Mouse (Mus musculus) left cerebral cortex, postnatal 4 days (tissue): ENCODE measurements at regions not wholly inside any gene's neighbourhood (a gene's known extent, or its start where the extent isn't known, plus 50 kb on each side); places are given as distances from the start of the nearest gene placed in this dataset.
A peak's percentile ranks its signal among the peaks of the same experiment; 100 is the strongest.

Experiments used
- DNase-seq: peaks from one replicate; pipeline ENCODE4 v3.0.0-alpha.2; 2022
- intact Hi-C: fragments of 180-260 bp; cut with DNase I; formaldehyde crosslinking; loops from one replicate; pipeline ENCODE4 v1.15.1; 2025

DNA sequence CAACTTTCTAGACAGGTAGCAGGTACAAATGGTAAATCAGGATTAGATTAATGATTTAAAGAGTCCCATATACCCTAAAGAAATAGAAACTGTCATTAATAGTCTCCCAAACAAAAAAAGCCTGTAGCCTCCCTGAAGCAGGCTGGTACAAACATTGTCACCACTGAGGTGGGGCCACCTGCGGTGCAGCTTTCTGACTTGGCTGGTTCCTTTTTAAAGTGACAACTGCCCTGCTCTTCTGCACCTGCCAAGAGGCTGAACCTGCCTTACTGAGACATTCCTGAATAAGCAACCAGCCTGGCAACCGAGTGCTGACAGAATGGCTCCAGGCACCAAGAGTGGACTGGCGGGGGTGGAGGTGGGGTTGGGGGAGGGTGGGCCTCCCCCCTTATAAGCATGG is 687.0 kb upstream of the Vrk2 start:
- intact Hi-C loops: no loop called here
- no peak for DNase-seq

DNA sequence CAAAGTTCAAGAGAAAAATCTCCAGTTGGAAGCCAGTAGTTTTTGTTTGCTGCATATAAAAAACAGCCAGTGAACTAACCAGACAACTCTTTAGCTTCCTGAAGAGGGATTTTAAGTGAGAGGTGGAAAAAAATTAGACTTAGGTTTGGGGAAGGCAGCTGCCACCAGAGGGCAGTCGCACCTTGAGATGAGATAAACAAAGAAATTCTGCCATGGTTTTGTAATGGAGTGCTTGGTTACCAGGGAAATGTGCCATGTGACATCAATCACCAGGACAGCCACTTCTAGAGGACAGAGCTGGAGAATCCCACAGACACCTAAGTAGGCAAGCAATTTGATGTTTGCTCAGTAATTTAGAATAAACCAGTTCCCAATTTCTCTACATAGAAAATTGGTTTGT is 670.5 kb upstream of the Vrk2 start:
- intact Hi-C loops: loop anchor here (5.0 kb wide), 1 partner anchor 1323 kb away; no protein-coding TSS in a partner anchor

DNA sequence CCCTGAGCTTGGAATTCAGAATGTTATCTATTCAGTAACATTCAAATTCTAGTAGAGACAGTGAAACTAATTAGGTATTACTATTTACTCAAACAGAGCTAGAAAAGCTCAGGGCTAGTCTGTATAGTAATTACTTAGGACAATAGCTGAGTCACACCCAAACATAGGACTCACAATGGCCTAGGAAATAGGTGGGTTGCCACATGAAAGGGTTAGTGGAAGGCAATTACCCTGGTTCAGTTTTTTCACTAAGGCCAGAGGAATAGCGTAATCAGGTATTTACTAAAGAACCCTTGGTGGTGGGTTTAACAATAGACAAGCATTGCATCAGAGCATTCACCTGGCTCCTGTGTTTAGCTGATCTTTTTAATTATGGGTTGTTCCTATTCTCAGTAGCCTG is 664.7 kb upstream of the Vrk2 start:
- DNase-seq: no peak
- intact Hi-C loops: no loop called here

More for the DNA sequence above, 670.5 kb upstream of the Vrk2 start:
- peak; percentile 67 for DNase-seq

DNA sequence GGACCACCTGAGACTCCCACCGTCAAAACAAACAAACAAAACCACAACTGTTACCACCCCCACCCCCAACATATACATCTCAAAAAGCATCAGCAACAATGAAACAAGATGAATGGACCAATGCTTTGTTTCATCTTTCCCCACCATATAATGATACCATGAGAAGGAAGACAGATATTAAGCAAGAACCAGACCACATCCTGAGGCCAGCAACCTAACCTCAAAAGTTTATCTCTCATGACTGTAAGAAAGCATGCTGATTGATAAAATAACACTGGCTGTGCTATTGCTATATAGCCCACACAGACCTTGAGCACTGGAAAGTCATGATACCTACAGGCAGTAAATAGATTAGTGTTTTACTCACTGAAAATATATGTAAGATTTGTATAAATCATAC is 642.1 kb upstream of the Vrk2 start:
- no peak for DNase-seq
- intact Hi-C loops: no loop called here

DNA sequence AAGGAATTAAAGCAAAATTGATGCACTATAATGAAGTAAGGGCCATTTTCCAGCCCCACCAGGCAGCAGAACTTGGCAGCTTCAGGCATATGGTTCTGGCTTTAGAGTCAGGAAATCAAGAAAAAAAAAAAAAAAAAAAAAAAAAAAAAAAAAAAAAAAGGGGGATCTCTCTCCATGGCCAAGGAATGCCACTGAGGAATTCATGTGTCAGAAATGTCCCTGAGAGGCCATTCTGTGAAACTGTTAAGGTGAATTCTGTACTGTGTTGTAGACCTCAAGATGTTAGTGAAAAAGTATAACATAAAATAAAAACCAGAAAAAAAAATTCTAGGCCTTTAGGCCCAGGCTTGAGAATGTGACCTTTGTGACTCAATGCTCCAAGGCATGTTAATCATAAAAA is 632.7 kb upstream of the Vrk2 start:
- intact Hi-C loops: loop anchor here (10.0 kb wide), 1 partner anchor 1358 kb away; the partner anchor contains the start of gene Ccdc85a
- DNase-seq: no peak

DNA sequence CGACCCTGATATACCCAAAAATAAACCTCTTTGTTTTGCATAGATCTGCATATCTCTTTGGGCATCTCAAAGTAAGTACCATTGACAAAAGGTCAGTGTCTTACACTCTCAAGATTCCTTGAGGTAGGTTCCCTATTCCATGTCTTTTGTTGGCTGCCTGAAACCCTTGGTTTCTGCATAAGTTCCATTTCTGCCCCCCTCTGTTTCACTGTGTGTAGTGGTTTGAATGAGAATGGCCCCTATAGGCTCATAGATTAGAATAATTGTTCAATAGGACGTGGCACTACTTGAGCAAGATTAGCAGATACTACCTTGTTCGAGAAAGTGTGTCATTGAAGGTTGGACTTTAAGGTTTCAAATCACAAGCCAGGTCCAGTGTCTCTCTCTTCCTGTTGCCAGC is 628.6 kb upstream of the Vrk2 start:
- no peak for DNase-seq
- intact Hi-C loops: loop anchor here (10.0 kb wide), 1 partner anchor 1362 kb away; the partner anchor contains the start of gene Ccdc85a

DNA sequence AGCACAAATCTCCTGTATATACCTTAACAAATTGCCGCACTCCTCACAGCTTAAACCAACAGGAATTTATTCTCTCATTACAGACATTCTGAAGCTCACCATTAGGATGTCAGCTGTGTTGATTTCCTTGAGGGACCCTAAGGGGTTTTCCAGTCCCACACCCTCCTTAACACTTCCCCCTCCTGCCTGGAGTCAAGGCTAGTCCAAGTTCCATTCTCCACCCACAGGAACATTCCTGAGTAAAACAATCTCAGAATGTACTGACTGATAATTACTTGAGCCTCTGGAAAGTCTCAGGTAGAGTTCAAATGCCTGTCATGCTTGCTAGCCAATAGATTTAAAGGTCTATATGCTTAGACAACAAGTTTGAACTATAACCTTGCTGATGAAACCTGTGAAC is 628.2 kb upstream of the Vrk2 start:
- intact Hi-C loops: loop anchor here (10.0 kb wide), 1 partner anchor 1363 kb away; the partner anchor contains the start of gene Ccdc85a
- DNase-seq: no peak

DNA sequence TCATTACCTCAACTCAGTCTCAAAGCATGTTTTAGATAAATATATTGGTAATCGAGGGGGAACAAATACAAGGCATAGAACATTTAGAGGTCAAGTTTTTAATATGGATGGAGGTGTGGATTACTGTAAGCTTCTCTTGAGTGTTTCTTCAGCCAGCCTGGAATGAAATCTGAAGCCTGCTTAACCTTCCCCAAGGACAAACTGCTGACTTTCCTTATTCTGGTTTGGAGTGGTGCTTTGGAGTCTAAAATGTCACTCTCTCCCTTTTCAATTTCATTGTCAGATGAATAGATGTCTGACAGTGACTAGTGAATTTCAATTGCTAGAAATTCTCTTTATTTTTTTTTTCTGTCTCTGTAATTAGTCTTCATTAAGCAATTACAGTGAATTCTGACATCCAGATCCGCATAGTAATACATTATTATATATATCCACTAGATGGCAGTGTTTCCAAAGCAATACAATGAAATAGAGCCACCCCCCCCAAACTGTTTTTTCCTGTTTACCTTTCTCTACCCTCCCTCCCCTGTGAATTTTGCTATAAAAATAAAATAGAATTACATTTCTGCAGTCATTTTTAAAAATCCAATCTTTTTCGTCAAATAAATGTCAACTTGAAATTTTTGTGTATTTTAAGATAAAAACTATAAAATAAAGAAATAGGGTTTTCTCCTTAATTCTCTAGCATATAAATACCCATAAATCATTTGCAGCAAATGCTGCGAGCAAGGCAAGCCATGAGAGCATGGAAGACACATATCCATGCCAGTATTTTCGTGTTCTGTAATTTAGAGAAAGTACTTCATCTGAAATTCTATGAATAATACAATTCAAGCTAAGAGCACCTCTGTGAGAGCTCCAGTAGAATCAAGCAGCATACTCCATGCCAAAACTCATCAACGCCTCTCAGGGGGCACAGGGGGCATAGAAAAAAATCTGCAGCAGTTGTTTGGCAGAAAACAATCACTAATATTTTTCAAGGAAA is 626.2 kb upstream of the Vrk2 start:
- no peak for DNase-seq
- intact Hi-C loops: loop anchor here (10.0 kb wide), 1 partner anchor 1365 kb away; the partner anchor contains the start of gene Ccdc85a

DNA sequence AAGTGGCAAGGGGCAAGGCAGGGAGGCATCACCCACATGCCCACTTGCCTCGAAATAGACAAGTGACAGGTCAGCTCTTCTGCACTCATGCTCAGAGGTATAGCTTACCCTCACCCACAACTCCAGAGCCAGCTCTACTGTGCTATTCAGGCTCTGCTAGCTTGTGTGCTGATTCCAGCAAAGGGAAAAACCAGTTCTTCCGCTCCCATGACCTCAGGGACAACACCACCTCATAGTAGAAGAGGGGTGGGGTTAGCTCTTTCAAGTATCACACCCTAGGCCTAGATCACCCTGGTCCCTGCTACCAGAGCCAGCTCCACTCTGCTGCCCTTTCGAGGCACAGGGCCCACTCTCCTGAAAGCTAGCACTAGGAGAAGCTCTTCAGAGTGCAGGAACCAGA is 622.0 kb upstream of the Vrk2 start:
- intact Hi-C loops: no loop called here
- DNase-seq: no peak

DNA sequence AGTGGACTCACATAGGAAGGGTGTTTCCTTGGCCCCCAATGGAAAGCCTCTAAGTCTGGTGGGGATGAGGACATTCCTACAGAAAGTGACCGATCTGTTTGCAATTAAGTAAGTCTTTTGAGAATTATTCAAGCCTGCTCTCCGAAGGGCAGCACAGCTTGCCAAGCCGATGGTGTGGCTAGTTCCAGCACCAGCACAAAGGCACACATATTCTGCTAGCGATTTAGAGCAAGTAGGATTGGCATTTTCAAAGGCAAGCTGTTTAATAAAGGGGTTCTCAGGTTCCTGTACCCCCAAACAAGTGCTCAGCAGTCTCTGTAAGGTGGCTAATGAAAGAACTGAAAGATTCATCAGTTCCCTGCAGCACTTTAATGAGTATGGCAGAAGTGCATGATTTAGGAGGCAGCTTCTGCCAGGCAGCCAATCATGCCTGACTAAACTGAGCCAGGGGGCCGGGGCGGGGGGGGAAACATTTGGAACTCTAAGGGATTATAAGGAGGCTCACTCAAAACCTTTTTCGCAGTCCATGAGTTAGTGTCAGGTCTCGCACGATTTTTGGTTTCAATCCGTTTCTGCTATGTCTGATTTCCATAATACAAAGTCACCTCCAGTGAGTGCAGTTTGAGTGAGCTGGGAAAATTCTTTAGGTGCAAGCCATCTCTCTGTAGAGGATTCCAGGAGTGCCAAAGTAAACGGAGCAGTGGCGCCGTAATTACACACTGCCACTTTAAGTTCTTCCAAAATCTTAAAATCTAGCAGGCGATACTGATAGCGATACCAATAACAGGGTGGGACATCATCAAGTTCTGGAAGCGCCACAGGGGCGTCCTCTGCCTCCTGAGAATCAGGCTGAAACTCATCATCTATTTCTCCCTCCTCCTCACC is 609.8 kb upstream of the Vrk2 start:
- intact Hi-C loops: no loop called here
- no peak for DNase-seq

DNA sequence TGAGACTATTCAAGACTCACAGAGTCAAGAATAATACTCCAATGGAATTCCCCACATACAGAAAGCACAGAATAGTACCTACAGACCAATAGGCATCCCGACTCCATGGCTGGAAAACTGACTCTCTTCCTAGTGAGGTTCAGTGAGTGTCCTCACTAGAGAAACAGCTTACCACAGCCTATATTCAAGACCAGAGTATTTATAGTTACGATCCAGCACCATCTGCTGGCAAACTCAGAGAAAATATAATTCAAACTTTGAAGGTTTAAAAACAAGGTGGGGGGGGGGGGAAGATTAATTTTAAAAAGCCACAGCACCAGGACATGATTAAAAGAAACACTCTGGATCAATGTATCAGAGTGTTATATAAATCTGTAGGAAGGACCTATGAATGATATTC is 590.2 kb upstream of the Vrk2 start:
- intact Hi-C loops: no loop called here
- no peak for DNase-seq

DNA sequence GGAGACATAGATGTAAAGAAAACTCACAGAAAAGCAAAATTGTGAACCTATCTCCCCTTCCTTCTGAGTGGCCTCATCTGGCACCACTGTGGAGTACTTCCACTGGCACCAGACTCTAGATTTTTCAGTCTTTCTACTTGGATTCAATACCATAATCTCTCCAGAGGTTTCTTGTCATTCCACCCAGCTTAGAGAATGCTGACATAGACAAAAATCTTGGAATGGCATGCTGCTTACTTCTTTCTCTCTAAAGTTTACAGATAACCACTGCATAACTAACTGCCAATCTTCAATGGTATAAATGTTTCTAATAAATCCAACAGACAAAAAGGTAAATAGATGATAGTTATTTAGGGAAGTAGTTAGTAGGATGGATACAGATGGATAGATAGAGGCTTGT is 589.6 kb upstream of the Vrk2 start:
- DNase-seq: no peak
- intact Hi-C loops: no loop called here

DNA sequence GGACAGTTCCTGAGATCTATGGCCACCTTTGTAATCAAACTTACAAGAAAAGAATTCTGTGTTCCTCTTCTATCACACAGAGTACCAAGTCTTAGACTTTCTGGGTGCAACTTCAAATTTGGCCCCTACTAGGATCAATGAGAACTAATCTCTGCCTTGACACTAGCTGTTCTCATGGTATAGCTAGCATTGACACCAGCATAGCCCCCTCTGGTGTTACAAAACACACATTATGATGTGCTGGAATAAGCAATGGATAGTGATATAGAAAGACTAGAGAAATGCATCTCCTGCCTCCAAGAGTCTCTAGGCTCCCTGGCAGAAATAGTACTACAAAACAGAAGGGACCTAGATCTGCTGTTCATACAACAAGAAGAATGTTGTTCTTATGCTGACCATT is 566.6 kb upstream of the Vrk2 start:
- intact Hi-C loops: no loop called here
- no peak for DNase-seq
